Mouse (Mus musculus) forebrain, embryonic 12.5 days (tissue): ENCODE results near the gene Actl11. TPM values are rescaled to one million over a fixed set of nuclear protein-coding genes. Genes with fewer than 3 reads are reported as not detected.

Source experiments
- ATAC-seq: fragments of 200-750 bp; cut with Nextera tagmentation; 2 replicates; pipeline ENCODE4 v1.8.0; 2017; ENCODE audit warnings: moderate TSS enrichment; ENCODE audit not compliant: low FRiP score
- H3K27ac ChIP-seq: fragments of 300-500 bp; sonication (generic); 2 replicates; pipeline ENCODE4 v1.5.1; 2016; ENCODE audit warnings: mild to moderate bottlenecking
- H3K27me3 ChIP-seq: fragments of 300-500 bp; sonication (generic); 2 replicates; pipeline ENCODE4 v1.6.1; 2016; ENCODE audit warnings: mild to moderate bottlenecking
- H3K36me3 ChIP-seq: fragments of 300-500 bp; sonication (generic); replicated peaks from 2 replicates; pipeline ENCODE4 v1.6.1; 2016; ENCODE audit warnings: mild to moderate bottlenecking
- H3K4me1 ChIP-seq: fragments of 300-500 bp; sonication (generic); 2 replicates; pipeline ENCODE4 v1.6.1; 2016
- H3K4me2 ChIP-seq: fragments of 300-500 bp; sonication (generic); 2 replicates; pipeline ENCODE4 v1.6.1; 2016; ENCODE audit warnings: mild to moderate bottlenecking, moderate library complexity
- H3K4me3 ChIP-seq: fragments of 300-500 bp; sonication (generic); replicated peaks from 2 replicates; pipeline ENCODE4 v1.5.1; 2016; ENCODE audit warnings: mild to moderate bottlenecking
- H3K9ac ChIP-seq: fragments of 300-500 bp; sonication (generic); 2 replicates; pipeline ENCODE4 v1.6.1; 2016; ENCODE audit warnings: mild to moderate bottlenecking
- H3K9me3 ChIP-seq: fragments of 300-500 bp; sonication (generic); 2 replicates; pipeline ENCODE4 v1.6.1; 2016
- WGBS: fragments of 180-500 bp; shearing (Covaris S2); methylation state at CpG from one replicate; pipeline ENCODE4 v1.1.7; 2016; 5-methylcytosine and 5-hydroxymethylcytosine counted together
- polyA plus RNA-seq: library from polyadenylated mRNA; unstranded; fragments of >200 nt; fragmentation: Nextera tagmentation; extraction: Ambion mirVana; gene quantifications from 2 replicates; pipeline ENCODE4 v1.2.1, GENCODE M21; 2016

Gene Actl11
- polyA plus RNA-seq, 1 experiment from 2014 or later = not detected

DNA sequence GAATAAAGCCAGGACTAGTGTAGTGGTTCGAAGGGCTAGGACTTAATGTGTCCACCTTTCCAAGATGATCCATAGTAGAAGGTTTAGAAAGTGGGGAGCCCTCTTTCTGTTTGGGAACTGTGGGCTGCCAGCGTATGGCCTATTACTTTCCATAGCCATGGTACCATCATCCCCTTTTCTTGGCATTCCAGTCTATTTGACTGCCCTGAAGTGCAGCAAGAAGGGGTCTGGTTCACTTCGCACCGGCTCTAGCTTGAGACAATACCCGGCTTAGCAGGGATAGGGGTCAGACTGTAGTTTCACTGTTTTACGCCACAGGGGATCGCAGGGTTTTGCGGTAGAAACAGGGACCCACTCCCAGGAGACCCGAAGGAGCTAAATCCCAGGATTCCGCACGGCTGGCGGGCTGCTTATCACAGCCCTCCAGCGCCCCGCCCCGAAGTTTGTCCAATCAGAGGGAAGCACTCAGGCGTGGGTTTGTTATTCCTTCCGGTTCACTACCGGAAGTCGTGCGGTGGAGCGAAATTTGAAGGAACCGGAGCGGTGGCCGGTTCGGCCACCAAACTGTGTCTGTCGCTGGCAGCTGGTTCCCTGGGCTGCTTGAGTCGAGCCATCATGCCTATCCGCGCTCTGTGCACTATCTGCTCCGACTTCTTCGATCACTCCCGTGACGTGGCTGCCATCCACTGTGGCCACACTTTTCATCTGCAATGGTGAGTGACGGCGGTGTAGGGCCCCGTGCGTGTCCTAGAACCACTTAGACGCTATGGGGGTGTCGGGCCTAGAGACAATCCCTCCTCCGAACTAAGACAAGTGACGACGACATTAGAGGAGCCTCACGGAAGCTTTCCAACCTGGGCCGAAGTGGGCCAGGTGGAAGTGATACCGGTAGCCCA is 22.4 kb downstream of the Actl11 start:
- ATAC-seq = peak; percentile 97
- H3K9ac ChIP-seq = peak overlapping the region; percentile 62

DNA sequence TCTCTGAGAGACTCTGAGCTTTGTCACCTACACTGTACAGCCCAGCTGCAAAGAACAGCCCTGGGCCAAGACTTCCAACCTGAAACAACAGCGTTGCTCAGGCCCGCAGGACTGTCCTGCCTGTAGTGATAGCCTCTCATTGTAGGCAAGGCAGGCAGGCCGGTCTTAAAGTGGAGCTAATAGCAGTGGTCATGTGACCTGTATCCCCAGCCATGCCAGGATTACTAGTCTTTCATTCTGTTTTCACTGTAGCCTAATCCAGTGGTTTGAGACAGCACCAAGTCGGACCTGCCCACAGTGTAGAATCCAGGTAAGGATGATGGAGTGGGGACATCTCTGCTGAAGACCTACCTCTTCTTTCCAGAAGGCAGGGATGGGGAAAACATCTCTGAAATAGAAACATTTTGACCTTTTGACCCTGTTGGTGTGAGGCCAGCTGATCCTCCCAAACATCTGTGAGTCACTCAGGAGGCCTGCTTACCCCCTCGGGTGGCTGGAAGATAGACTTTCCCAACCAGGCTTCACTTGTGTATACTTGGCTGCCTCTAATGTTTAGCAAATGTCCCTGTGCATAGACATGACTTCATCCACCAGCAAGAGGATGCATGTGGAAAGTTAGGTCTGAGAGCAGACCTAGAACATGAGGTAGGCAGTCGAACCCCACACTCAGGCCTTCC is 27.5 kb downstream of the Actl11 start:
- H3K4me3 ChIP-seq = no peak overlapping the region
- no peak overlapping the region for H3K9ac ChIP-seq
- H3K9me3 ChIP-seq = no peaks in the 10 kb centered on the region
- peaks cover 34% of the 10 kb centered on the region for H3K36me3 ChIP-seq
- H3K4me2 ChIP-seq = no peak overlapping the region
- no peaks in the 10 kb centered on the region for H3K27me3 ChIP-seq
- WGBS = 87% methylated on average over 6 of the region's 6 CpGs
- no peak overlapping the region for H3K27ac ChIP-seq
- H3K4me1 ChIP-seq = peaks cover 16% of the 10 kb centered on the region
- no peak for ATAC-seq

More for the DNA sequence above, 22.4 kb downstream of the Actl11 start:
- H3K4me3 ChIP-seq = peak overlapping the region; percentile 66
- 15% methylated on average over 45 of the region's 45 CpGs for WGBS
- H3K9me3 ChIP-seq = no peaks in the 10 kb centered on the region
- no peaks in the 10 kb centered on the region for H3K27me3 ChIP-seq
- H3K27ac ChIP-seq = peak overlapping the region; percentile 89
- H3K4me2 ChIP-seq = peak overlapping the region; percentile 63
- H3K4me1 ChIP-seq = peaks cover 20% of the 10 kb centered on the region
- 0 out of 2 replicates have a peak, but pooled peaks cover 6% of the 10 kb centered on the region for H3K36me3 ChIP-seq

DNA sequence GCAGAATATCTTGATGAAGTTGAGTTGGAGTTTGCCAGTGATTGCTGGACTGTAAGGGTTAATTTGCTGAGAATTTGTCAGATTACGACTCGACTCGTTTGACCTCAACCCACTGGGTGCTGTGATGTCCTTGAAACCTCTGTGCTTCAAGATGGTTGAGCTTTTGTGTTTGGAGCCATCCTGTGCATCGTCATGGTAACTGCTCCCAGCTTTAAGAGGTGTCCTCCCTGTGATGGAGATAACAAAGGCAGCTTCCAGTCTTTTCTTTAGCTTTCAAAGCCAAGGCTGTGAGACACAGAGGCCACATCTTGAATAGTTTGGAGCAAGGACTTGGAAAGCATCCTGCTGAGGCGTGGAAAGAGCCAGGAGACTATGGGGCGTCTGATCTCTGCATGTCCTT is 28.9 kb downstream of the Actl11 start:
- Histone ChIP-seq H3K4me1 (peaks cover 17% of the 10 kb centered on the region), H3K27me3 (no peaks in the 10 kb centered on the region), H3K4me3 (no peak overlapping the region), H3K36me3 (peaks cover 46% of the 10 kb centered on the region), H3K9ac (no peak overlapping the region), H3K27ac (no peak overlapping the region), H3K4me2 (no peak overlapping the region), H3K9me3 (no peaks in the 10 kb centered on the region)
- 49% methylated on average over 6 of the region's 6 CpGs for WGBS
- no peak for ATAC-seq

DNA sequence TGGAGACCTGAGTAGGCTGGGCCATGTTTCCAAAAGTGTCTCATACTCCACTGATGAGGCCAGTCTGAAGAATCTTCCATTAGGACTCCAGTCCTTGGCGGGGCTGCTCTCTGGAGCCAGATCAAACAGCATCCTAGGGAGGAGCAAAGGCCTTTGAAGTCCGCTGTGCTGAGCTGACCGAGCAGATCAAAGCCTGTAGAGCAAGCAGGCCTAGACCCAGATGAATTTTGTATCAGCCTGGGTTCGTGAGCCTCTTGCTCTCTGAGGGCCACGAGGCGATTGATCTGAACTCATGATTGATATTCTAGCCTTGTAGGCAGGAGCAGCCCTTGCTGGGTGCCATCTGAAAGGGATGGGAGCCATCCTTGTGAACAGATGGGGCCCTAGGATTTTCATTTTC is 31.6 kb downstream of the Actl11 start:
- H3K27me3 ChIP-seq = no peaks in the 10 kb centered on the region
- H3K4me2 ChIP-seq = no peak overlapping the region
- H3K4me3 ChIP-seq = no peak overlapping the region
- no peak overlapping the region for H3K9ac ChIP-seq
- ATAC-seq = no peak
- H3K9me3 ChIP-seq = no peaks in the 10 kb centered on the region
- H3K27ac ChIP-seq = no peak overlapping the region
- peaks cover 64% of the 10 kb centered on the region for H3K36me3 ChIP-seq
- 82% methylated on average over 6 of the region's 6 CpGs for WGBS
- peaks cover 12% of the 10 kb centered on the region for H3K4me1 ChIP-seq

DNA sequence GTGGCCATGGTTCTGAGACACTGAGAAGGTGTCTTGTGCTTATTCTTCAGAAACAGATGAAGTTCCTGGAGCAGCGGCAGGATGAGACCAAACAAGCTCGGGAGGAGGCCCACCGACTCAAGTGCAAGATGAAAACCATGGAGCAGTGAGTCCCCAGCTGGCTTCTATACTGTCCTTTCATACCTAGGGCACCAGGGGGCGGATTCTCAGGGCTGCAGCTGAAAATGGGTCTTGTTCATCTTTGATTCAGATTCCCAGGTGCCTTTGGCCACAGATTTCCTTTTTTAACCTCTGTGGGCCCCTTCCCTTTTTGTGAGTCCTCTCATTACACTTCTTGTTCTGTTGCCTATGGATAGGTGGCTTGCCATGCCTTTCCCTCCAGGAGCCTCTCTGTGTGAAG is 32.7 kb downstream of the Actl11 start:
- 86% methylated on average over 4 of the region's 4 CpGs for WGBS
- Histone ChIP-seq H3K27me3 (no peaks in the 10 kb centered on the region), H3K9ac (no peak overlapping the region), H3K4me3 (no peak overlapping the region), H3K4me1 (peaks cover 12% of the 10 kb centered on the region), H3K9me3 (no peaks in the 10 kb centered on the region), H3K27ac (peak overlapping the region; percentile 3; the same call in 1 of the 2 replicates), H3K36me3 (peaks cover 67% of the 10 kb centered on the region), H3K4me2 (no peak overlapping the region)
- no peak for ATAC-seq

DNA sequence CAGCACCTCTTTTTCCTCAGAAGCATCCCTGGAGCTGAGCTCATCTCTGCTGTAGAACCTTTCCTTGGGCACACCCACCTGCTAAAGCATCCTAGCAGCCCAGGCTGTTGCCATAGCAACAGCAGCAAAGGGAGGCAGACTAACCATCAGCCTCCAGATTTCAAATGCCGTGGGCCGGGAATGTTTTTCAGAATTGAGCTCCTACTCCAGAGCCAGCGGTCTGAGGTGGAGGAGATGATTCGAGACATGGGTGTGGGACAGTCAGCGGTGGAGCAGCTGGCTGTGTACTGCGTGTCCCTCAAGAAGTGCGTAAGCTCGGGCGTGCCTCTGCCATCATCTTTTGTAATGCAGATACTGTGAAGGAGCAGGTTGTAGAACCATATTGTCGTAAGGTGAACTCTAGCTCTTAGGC is 33.1 kb downstream of the Actl11 start:
- H3K36me3 ChIP-seq = peaks cover 69% of the 10 kb centered on the region
- 73% methylated on average over 10 of the region's 10 CpGs for WGBS
- no peaks in the 10 kb centered on the region for H3K9me3 ChIP-seq
- H3K27me3 ChIP-seq = no peaks in the 10 kb centered on the region
- no peak overlapping the region for H3K4me2 ChIP-seq
- H3K27ac ChIP-seq = peak overlapping the region; percentile 48
- no peak overlapping the region for H3K9ac ChIP-seq
- no peak overlapping the region for H3K4me3 ChIP-seq
- peaks cover 12% of the 10 kb centered on the region for H3K4me1 ChIP-seq
- 0 out of 2 replicates have a peak, but pooled peaks have one; percentile 11 for ATAC-seq

DNA sequence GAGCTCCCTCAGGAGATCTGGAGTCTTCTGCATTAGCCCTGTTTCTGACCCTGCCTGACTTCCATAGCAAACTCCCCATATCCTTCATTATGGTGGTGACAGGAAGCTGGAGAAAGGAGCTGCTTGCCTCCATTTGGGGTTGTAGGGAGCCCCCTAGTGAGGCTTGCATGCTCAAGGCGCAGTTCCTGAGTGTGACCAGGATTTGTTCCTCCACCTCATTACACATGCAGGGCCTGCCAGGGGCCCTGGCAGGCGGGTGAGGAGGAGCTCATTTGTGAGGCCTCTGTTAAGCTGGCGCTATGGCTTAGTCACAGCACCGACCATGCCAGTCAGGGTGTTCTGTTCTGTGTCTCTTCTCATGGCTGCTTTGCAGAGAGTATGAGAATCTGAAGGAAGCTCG is 33.6 kb downstream of the Actl11 start:
- peaks cover 69% of the 10 kb centered on the region for H3K36me3 ChIP-seq
- no peak overlapping the region for H3K9ac ChIP-seq

DNA sequence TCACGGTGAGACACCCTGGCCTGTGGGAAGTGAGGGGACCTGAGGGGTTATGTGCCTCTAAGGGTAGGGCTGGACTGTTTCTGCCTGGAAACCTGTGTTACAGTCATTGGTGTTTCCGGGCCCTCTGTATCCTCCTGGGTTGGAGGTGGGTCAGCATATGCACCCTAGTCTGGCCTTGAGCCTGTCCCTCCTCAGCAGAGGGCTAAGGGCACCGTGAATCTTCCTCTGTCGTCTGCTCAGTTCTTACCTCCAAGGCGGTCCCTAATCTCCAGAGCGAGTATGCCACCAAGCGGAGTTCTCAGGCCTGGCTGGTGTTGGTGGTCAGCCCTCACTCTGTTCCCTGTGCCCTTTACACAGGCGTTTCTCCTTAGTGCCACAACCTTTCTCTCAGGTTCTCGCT is 34.6 kb downstream of the Actl11 start:
- Histone ChIP-seq H3K36me3 (peaks cover 63% of the 10 kb centered on the region), H3K27me3 (no peaks in the 10 kb centered on the region), H3K4me1 (peaks cover 12% of the 10 kb centered on the region), H3K4me3 (no peak overlapping the region), H3K27ac (no peak overlapping the region), H3K9ac (no peak overlapping the region), H3K9me3 (no peaks in the 10 kb centered on the region), H3K4me2 (no peak overlapping the region)
- WGBS = 91% methylated on average over 9 of the region's 9 CpGs
- ATAC-seq = no peak

More for the DNA sequence above, 33.6 kb downstream of the Actl11 start:
- Histone ChIP-seq H3K27me3 (no peaks in the 10 kb centered on the region), H3K9me3 (no peaks in the 10 kb centered on the region), H3K27ac (peak overlapping the region; percentile 50), H3K4me2 (no peak overlapping the region), H3K4me3 (no peak overlapping the region), H3K4me1 (peaks cover 12% of the 10 kb centered on the region)
- 0 out of 2 replicates have a peak, but pooled peaks have one; percentile 30 for ATAC-seq
- 46% methylated on average over 5 of the region's 5 CpGs for WGBS

DNA sequence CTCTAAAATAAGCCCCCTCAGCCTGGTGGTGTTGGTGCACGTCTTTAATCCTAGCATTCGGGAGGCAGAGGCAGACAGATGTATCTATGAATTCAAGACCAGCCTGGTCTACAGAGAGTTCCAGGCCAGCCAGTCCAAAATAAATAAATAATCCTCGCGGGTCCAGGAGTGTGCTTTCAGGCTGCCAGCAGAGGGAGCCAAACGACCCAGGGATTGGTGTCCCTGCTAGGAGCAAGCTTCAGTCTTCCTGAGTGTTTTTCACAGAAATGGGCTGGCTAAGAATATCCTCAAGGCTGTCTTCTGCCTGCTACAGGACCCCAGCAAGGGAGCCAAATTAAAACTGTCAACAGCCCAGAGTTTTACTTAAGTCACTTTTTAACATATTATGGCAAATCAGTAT is 35.4 kb downstream of the Actl11 start:
- Histone ChIP-seq H3K4me2 (no peak overlapping the region), H3K4me1 (peaks cover 12% of the 10 kb centered on the region), H3K9me3 (no peaks in the 10 kb centered on the region), H3K27ac (no peak overlapping the region), H3K36me3 (peaks cover 63% of the 10 kb centered on the region), H3K27me3 (no peaks in the 10 kb centered on the region), H3K4me3 (no peak overlapping the region), H3K9ac (no peak overlapping the region)
- 28% methylated on average over 5 of the region's 5 CpGs for WGBS
- ATAC-seq = 0 out of 2 replicates have a peak, but pooled peaks have one; percentile 41

DNA sequence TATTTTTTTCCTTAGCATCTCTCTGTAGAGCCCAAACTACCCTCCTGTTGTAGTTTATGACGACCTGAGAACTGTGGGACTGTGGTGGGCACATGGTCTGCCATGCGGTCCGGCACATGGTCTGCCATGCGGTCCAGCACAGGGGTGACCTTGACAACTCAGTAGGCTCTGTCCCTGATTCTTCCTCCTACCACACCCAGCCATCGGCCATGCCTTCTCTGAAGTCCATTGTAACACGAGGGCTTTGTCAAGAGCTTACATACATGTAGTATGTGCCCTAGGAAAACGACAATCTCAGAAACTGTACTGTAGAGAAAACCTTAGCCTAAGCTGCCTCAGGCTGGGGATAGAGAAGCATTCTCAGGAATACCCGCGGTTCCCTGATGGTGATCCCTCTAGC is 36.4 kb downstream of the Actl11 start:
- no peak overlapping the region for H3K4me2 ChIP-seq
- H3K4me1 ChIP-seq = peaks cover 12% of the 10 kb centered on the region
- no peak overlapping the region for H3K4me3 ChIP-seq
- H3K9me3 ChIP-seq = no peaks in the 10 kb centered on the region
- no peak overlapping the region for H3K27ac ChIP-seq
- peaks cover 63% of the 10 kb centered on the region for H3K36me3 ChIP-seq
- WGBS = 93% methylated on average over 9 of the region's 9 CpGs
- H3K9ac ChIP-seq = no peak overlapping the region
- H3K27me3 ChIP-seq = no peaks in the 10 kb centered on the region
- ATAC-seq = no peak

DNA sequence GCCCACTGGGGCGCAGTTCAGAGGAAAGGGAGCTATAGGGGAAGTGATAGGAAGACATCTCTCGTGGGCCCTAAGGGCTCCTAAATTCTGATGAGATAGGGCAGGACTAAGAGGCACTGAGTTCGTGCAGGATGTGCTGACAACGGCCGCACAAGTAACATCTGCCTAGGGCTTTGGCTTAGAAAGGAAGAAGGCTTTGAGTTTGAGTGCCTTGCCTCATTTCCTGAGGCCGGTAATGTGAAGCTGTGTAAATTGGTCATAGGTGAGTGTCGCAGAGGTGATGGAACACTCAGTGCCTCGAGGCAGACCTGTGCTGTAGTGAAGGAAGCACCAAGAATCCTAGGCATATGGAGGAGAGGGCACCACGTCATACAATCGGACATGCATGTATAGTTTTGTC is 38.4 kb downstream of the Actl11 start:
- WGBS = 93% methylated on average over 10 of the region's 10 CpGs
- Histone ChIP-seq H3K4me3 (no peak overlapping the region), H3K4me2 (no peak overlapping the region), H3K27me3 (no peaks in the 10 kb centered on the region), H3K27ac (no peak overlapping the region), H3K9ac (no peak overlapping the region), H3K4me1 (peaks cover 4% of the 10 kb centered on the region; the same call in 1 of the 2 replicates), H3K36me3 (peaks cover 64% of the 10 kb centered on the region), H3K9me3 (no peaks in the 10 kb centered on the region)
- no peak for ATAC-seq

DNA sequence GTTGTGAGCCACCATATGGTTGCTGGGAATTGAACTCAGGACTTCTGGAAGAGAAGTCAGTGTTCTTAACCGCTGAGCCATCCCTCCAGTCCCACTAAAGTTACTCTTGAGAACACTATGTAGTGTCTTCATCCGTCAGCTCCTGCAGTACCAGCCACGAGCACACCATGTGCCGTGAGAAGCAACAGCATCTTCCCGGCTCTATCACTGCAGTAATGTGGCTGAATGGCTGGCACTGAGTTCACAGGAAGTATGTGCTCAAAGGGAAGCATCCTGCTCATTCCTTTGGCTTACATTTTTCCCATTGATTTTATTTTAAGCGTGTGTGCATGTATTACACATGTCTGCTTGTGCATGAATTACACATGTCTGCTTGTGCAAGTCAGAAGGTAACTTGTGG is 39.2 kb downstream of the Actl11 start:
- H3K9ac ChIP-seq = no peak overlapping the region

More for the DNA sequence above, 39.2 kb downstream of the Actl11 start:
- no peaks in the 10 kb centered on the region for H3K4me1 ChIP-seq
- no peak overlapping the region for H3K4me3 ChIP-seq
- H3K27me3 ChIP-seq = no peaks in the 10 kb centered on the region
- ATAC-seq = no peak
- no peaks in the 10 kb centered on the region for H3K9me3 ChIP-seq
- 92% methylated on average over 6 of the region's 6 CpGs for WGBS
- H3K4me2 ChIP-seq = no peak overlapping the region
- no peak overlapping the region for H3K27ac ChIP-seq
- peaks cover 57% of the 10 kb centered on the region for H3K36me3 ChIP-seq
